Mouse (Mus musculus) testis, adult 2 months (tissue): Measurements from ENCODE around the gene 1190002N15Rik. TPM values are rescaled to one million over a fixed set of nuclear protein-coding genes. Genes with fewer than 3 reads are reported as not detected.

Experiments used
- H3K27ac ChIP-seq: fragments of 200-500 bp; 2 replicates; pipeline ENCODE4 v1.5.1; 2012; ENCODE audit warnings: low read depth, low read length; ENCODE audit not compliant: control insufficient read depth, insufficient read depth
- H3K27me3 ChIP-seq: fragments of 200-500 bp; 2 replicates; pipeline ENCODE4 v1.6.1; 2012; ENCODE audit warnings: mild to moderate bottlenecking, low read length, moderate library complexity; ENCODE audit not compliant: control insufficient read depth, insufficient read depth
- H3K36me3 ChIP-seq: fragments of 200-500 bp; 2 replicates; pipeline ENCODE4 v1.6.1; 2012; ENCODE audit warnings: mild to moderate bottlenecking, low read length; ENCODE audit not compliant: control insufficient read depth, insufficient read depth
- H3K4me1 ChIP-seq: fragments of 200-500 bp; 2 replicates; pipeline ENCODE4 v1.6.1; 2012; ENCODE audit warnings: low read length; ENCODE audit not compliant: control insufficient read depth, insufficient read depth
- H3K4me3 ChIP-seq: fragments of 200-500 bp; 2 replicates; pipeline ENCODE4 v1.5.1; 2012; ENCODE audit warnings: low read depth, mild to moderate bottlenecking, low read length, moderate library complexity, mixed read lengths; ENCODE audit not compliant: control insufficient read depth
- CTCF ChIP-seq: fragments of 200-500 bp; IDR thresholded peaks from 2 replicates; pipeline ENCODE4 v1.5.1; 2012; ENCODE audit warnings: low read depth, mild to moderate bottlenecking, inconsistent platforms, low read length, moderate library complexity; ENCODE audit not compliant: control insufficient read depth, insufficient read depth, insufficient replicate concordance
- polyA plus RNA-seq: library from polyadenylated mRNA; depleted of rRNA; stranded (reverse); fragments of >200 nt; gene quantifications from 2 replicates; pipeline ENCODE4 v1.2.3, GENCODE M21; 2012; rRNA removed

The 1190002N15Rik gene
- polyA plus RNA-seq, 1 experiment = 1.4 TPM

DNA sequence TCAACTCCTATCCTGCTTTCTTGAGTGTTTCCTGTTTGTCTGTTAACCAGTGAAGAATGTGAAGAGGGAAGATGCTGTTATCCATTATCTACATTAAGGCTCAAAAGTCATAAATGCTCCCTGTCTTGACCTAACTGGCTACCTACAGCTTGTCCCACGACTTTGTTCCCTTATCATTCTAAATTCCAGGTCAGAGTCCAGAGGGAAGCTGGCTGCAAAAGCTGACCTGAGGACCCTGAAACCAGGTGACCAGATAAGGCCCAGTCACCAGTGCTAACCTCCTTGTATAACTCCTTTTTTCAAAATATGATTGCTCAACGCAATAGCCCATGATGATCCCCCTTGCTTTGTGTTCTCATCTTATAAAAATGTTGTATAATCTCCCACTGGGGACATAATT, 66.4 kb downstream of the 1190002N15Rik start:
- no peaks in the 10 kb centered on the region for H3K27me3 ChIP-seq
- no peak overlapping the region for H3K27ac ChIP-seq
- H3K4me1 ChIP-seq = no peaks in the 10 kb centered on the region
- no peak overlapping the region for H3K4me3 ChIP-seq
- H3K36me3 ChIP-seq = no peaks in the 10 kb centered on the region
- no peak for TF ChIP-seq CTCF

Other genes starting within 250 kb of the 1190002N15Rik start
- gene Slc9a9, start 131.8 kb upstream of the 1190002N15Rik start, polyA plus RNA-seq = 0.52 and 0.69 TPM in 2 replicates